Mouse (Mus musculus): Measurements from ENCODE around the gene Plcb4.

Plcb4 gene

DNA sequence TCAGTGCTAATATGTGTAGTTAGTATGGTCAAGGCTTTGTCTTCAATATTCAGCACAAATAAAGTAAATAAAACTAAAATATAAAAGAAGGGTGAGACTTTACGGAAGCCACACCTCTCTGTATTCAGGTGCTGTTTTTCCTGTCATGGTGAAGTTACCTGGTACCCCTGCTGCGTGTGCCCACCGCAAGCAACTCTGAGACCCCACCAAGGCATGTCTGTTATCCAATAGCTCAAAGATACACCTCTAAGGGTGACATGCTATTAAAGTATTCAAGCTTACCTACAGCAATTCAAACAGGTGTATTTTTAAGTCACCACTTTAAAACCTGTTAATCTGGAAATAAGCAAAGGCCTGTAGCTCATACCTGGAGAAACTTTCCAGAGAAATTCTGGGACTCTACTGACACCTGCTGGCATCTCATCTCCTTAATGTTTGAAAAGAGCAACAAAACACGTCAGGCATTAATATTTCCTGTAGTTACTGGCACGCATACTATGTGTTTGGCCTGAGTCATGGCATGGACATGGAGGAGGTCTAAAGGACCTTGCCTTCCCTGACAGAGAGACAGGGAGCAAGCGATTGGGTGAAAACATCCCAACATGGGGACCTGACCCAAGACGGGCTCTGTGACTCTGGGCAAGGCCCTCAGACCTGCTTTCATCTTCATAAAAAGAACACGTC, 268.0 kb downstream of the Plcb4 start:
- peak; percentile 37; the same call in 1 of the 2 replicates for ATAC-seq (ENCODE audit: insufficient number of reproducible peaks, low FRiP score, low TSS enrichment)

DNA sequence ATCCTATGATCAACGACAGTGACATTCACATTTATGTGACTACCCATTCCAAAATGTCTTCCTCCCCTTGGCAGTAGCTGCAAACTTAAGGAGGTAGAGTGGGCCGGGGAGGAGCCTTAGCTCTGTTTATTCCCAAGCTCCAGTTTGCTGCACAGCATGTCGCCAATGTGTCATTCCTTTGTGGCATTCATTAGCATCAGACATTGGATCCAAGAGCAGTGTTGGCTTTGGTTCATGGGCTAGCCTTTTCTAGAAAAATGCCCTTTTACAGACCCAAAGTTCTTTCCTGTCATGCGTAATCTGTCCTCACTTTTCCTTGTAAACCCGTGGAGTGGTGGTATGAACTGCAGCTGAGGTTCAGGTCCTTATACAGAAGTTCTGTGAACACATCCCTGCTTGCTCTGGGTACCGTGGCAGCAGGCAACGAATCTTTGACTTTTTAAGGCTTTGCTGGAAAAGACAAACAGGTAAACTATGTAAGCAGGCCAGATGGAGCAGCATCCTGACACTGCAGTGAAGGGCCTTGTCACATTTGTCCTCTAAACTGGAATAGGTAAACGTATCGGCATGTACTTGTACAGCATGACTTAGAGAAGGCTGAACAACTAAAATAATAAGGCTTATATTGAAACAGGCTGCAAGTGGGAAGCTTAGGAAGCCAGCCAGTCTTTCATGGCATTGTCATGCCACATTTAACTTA, 270.4 kb downstream of the Plcb4 start:
- ATAC-seq (ENCODE audit: insufficient number of reproducible peaks, low FRiP score, low TSS enrichment), result peak; percentile 54; the same call in 1 of the 2 replicates

DNA sequence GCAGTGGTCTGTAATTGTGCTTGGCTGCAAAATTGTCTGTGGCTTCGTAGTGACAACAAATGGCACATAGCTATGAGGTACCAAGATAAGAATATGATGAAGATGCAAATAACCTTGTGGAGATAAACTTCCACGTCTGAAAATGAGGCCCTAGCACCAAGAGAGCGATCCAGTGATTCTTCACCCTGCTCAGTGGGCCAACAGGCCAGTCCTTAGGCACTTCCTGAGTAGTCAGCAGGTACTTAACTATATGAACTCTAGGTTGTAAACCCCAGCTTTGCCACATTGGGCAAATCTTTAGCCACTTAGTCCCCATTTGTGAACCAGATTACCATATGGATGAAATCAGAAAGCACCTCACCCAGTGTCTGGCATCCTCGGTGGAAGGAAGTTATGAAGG, 271.9 kb downstream of the Plcb4 start:
- ATAC-seq (ENCODE audit: insufficient number of reproducible peaks, low FRiP score, low TSS enrichment), result no peak

DNA sequence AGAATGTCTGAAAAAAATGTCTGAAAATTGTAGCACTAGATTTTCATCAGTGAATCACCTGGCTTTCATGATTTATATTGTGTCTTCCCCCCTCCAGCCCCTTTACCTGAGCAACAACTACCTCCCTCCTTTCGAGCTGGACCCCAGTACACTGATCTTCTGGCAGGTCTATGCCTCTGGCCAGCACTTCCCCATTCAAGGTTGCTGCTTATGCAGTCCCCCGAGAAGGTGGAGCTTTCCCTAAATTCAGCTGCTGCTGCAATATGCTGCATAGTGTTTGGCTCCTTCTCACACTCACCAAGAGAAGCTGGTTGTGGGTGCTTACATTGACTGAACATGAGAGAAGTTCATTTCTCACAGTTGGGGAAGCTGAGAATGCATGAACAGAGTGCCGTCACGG, 273.8 kb downstream of the Plcb4 start:
- ATAC-seq (ENCODE audit: insufficient number of reproducible peaks, low FRiP score, low TSS enrichment), result no peak

DNA sequence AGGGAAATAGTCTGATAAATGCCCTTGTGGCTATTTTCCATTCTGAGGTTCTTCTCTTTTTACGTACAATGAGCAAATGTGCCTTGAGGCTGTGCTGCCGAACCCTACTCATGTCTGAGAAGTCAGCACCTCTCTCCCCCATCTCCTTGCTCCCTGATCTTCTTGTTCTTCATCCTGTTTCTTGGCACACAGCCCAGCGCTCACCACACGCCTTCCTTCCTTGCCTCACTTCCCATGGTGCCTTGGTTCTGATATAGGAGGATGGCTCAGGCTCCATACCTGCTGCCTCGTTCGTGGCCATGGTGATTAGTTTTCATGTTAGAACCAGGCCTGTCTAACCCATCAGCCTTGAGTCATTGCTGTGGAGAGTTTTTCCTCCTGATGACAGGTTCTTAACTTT, 277.6 kb downstream of the Plcb4 start:
- no peak for ATAC-seq (ENCODE audit: insufficient number of reproducible peaks, low FRiP score, low TSS enrichment)

DNA sequence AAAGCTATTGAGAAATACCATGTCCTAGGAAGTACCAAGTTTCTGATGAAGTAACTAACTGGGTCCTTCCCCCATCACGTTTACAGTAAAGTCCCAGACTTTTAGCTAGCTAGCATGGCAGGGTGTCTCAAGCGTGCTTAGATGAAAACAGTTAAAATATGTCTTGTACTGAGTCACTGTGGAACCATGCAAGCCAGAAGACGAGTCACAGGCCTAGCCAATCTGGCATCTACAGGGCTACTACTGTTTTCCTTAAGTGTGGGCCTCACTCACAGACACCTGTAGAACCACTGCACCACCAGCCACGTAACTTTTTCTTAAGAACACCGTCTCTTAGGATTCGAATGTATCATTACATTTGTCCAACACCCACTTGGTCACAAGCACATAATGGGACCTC, 278.8 kb downstream of the Plcb4 start:
- no peak for ATAC-seq (ENCODE audit: insufficient number of reproducible peaks, low FRiP score, low TSS enrichment)

DNA sequence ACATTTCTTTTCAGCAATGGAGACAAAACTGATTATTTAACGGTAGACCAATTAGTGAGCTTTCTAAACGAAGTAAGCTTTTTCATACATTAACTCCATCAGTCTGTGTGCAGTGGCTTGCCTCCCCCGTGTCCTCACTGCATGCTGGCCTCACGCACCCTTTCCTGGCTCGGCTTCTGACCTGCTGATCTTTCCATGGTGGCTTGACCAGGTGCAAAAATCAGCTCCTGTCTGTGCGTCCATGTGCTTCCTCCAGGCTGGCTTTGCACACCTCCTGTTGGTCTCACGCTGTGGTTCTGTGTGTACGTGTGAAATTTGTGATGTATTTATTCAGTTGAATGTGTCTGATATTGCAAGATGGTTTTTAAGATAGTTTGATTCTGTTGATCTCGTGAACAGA, 281.1 kb downstream of the Plcb4 start:
- ATAC-seq (ENCODE audit: insufficient number of reproducible peaks, low FRiP score, low TSS enrichment), result peak; percentile 67; the same call in 1 of the 2 replicates

DNA sequence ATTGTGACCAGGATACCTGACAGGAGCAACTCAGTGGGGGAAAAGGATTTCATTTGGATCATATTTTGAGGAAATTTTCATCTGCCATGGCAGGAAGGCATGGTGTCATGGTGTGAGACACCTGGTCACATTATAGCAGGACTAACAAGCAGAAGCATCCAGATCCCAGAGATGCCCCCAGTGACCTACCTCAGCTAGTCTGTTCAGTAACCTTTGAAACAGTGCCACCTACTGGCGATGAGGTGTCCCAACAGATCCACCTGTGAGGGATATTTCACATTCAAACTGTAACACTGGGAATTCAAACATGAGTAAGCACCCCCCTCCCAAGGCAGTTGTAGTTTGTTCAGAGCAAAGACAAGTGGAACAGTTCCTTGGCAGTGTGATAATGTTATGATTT, 289.0 kb downstream of the Plcb4 start:
- peak; percentile 64 for ATAC-seq (ENCODE audit: insufficient number of reproducible peaks, low FRiP score, low TSS enrichment)

DNA sequence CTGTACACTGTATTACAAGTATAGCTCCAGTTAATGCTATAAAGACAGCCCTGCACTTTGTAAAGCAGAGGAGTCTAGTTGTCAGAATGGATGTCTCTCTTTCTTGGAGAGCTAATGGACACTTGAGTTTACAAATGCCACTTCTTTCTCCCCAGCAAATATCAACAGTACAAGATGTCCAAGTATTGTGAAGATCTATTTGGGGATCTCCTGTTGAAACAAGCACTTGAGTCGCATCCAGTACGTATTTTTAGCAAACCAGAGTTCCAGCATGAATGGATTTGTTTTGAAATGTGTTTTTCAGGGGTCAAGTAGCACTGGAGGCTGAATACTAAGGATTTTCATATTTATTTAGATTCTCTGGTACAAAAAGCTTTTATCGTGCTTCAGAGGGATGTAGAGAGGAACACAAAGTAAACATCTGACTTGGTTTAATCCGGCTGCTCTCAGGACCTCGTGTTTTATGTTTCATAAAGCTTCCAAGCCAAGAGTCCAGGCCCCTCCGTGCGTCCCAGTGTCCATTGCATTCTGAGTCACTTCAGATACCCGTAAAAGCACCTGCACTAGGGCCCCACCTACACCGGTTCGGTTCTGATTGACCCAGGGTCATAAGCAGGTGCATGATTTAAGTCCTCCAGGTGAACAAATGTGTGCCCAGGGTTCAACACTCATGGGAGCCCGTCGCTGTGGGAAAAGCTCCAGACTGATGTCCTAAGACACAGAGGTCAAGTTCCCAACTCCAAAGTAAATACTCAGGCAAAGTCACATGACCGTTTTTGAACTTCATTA, 296.1 kb downstream of the Plcb4 start:
- ATAC-seq (ENCODE audit: insufficient number of reproducible peaks, low FRiP score, low TSS enrichment), result no peak

DNA sequence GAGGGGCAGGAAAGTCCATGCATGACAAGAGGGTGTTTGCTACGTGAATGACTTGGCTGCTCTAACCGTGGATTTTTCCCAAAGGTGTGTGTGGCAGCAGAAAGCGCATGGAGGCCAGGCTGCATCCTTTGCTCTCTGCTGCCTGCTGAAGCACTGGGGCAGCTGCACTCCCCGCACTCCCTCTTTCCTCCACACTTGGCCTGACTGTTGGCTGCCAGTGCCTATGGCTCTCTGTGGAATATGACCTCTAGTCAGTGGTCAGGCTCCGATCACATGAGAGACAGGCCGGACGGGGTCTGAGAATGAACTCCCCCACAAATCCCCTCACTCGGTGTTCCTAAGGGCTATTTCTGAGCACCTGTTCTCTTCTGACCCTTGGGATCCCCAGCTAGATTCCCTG, 297.0 kb downstream of the Plcb4 start:
- ATAC-seq (ENCODE audit: insufficient number of reproducible peaks, low FRiP score, low TSS enrichment), result 0 out of 2 replicates have a peak, but pooled peaks have one; percentile 33

DNA sequence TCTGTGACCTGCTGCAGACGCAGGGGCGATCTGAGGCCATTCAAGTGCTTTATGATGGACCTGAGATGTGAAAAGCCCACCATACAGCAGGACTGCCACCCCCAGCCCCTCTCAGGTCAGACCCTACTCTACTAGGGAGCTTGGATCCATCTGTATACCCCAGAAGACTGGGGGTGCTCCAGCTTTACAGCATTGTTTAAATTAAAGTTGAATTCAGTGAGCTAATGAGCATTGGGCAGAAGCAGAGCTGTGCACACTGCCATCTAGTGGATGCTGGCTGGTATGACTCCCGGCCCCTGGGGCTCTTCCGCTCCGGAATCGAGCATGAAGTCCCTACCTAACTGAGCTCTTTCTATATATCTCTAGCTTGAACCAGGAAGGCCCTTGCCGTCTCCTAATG, 298.9 kb downstream of the Plcb4 start:
- peak; percentile 54 for ATAC-seq (ENCODE audit: insufficient number of reproducible peaks, low FRiP score, low TSS enrichment)

DNA sequence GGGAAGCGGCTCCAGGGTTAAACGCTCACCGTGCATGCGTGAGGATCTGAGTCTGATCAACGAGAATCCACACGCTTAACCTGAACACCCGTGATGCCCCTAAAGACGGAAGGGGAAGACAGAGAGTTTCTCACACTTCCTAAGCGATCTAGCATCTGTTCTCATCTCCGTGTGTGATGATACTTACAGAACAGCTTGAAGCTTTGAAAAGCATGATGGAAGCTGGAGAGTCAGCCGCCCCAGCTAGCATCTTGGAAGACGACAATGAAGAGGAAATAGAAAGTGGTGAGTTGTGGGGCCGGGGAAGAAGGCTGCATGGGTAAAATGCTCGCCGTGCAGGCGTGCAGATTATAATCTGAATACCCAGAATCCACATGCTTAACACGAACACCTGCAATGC, 299.6 kb downstream of the Plcb4 start:
- no peak for ATAC-seq (ENCODE audit: insufficient number of reproducible peaks, low FRiP score, low TSS enrichment)

DNA sequence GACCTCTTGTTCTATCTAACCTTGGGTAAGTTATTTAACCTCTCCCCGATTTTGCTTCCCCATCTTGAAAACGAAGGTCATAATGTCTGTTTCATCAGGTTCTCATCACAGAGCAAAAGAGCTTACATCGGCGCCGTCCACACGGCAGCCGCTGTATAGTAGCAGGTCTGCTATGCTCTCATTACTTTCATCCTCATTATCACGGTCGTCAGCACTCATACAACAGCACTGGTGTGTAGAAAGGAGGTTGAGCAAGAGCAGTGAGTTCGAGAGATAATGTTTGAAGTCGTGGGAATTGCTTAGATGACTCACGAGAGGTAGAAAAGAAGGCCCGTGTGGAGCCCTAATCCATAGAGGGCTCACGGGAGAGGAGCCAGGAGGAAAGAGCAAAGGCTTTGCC, 304.3 kb downstream of the Plcb4 start:
- no peak for ATAC-seq (ENCODE audit: insufficient number of reproducible peaks, low FRiP score, low TSS enrichment)

DNA sequence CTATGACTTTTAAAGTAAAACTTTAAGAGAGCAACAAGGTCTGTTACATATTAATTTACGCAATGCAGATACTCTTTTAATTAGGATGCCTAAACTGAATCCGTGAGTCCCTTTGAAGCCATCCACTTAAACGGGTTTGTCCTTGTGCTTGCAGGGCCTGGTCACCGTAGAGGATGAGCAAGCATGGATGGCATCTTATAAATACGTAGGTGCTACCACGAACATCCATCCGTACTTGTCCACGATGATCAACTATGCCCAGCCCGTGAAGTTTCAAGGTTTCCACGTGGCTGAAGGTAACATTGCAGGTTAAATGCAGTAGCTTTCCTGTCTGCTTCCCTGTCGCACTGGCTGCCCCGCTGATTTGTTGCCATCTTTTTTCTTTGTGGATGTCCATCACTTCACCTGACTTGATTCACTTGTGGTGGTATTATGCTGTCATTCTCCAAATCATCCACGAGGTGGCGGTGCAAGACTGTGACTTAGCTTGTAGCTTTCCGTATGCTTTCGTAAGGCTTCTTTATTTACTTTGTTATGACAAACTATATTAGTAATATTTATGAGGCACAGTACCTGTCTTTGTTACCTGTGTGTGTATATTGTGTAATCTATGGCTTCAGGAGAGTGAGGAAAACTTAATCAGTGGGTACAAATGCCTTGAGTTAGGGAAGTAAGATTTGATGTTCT, 308.2 kb downstream of the Plcb4 start:
- no peak; the same call in 1 of the 2 replicates for ATAC-seq (ENCODE audit: insufficient number of reproducible peaks, low FRiP score, low TSS enrichment)

DNA sequence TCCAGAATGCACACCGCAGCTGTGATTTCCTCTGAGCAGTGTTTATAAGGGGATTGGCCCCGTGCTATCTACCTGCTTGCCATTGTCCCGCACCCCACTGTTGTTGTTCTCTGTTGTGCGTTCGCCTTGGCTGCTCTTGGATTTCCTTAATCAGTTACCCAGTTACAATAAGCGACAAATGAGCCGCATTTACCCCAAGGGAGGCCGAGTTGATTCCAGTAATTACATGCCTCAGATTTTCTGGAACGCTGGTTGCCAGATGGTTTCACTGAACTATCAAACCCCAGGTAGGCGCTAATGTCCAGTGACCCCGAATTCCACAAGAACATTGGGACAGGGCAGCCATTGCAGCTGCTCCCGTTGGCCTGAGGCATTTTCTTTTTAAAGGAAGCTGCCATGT, 309.3 kb downstream of the Plcb4 start:
- ATAC-seq (ENCODE audit: insufficient number of reproducible peaks, low FRiP score, low TSS enrichment), result peak; percentile 78

DNA sequence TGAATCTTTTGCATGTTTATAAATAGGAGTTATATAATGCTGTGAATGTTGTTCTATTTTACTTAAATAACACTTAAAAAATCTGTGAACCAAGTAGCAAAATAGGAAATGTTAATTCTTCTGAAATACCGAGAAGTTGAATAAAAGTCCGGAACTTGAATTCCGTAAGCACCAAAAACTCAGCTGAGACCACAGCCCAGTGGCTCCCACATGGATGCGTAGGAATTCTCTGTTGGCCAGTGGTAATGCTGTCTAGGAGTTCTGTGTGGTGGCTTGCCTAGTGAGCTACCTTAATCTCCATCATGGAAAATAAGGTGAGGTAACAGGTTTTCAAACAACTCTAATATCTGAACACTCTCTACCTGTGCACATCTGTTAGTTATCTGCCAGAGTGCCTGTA, 312.1 kb downstream of the Plcb4 start:
- ATAC-seq (ENCODE audit: insufficient number of reproducible peaks, low FRiP score, low TSS enrichment), result no peak

DNA sequence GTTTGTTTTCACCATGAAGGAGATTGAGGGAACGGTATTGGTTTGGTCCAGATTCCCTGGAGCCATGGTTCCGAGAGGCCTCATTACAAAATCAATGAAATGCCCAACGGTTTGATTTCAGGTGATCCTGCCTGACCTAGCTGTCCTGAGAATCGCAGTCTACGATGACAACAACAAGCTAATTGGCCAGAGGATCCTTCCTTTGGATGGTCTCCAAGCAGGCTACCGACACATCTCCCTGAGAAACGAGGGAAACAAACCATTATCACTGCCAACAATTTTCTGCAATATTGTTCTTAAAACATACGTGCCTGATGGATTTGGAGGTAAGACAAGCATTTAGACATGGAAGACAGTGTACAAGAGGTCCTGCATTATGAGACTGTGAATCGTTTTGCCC, 317.2 kb downstream of the Plcb4 start:
- ATAC-seq (ENCODE audit: insufficient number of reproducible peaks, low FRiP score, low TSS enrichment), result no peak

DNA sequence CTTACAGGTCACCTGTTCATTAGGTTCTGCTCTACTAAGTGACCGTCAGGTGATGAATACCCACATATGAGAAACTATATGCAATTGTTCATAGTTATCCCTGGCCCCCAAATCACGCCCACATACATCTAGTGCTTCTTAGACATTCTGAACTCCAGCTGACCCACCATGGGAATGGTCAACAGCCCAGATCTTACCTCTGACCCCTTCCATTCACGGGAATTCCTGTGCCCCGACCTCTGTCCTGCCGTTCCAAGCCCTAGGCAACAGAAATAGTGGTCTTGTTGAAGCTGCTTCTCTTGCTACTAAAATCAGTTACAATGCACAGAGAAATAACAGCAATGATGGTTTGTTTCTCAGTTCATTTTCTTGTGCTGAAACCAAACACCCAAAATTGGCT, 320.0 kb downstream of the Plcb4 start:
- no peak for ATAC-seq (ENCODE audit: insufficient number of reproducible peaks, low FRiP score, low TSS enrichment)

DNA sequence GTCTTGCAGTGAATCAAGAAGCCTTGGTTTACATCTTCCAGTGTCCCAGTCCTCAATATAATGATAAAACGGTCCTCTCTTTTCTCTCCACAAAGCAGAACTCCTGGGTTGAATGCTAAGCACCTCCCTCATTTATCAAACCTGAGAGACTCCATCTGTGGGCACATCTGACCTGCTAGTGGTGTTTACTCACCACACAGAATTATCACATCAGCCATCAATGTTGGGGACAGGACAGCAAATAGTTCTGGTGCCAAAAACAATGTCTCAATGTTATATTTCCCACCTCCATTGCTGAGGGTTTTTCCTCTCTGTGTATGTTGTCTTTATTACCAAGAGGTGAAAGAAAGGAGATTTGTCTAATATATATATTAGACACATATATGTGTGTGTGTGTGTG, 321.6 kb downstream of the Plcb4 start:
- ATAC-seq (ENCODE audit: insufficient number of reproducible peaks, low FRiP score, low TSS enrichment), result no peak

DNA sequence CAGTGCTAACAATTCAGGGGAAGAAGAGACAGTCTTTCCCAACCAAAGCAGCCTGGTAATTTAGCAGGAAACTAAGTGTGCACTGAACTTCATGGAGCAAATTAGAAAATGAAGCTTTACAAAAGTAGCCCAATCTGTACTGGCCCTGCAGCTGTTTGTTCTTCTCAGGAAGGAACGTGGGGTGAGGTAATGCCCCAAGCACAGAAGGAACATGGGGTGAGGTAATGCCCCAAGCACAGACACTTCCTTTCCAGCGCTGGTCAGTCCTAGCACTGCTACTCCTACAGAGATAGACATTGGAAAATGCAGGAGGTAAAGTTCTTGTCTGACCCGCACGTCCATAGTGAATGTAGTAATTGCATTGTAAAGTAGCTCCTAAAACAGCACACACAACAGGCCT, 325.2 kb downstream of the Plcb4 start:
- no peak for ATAC-seq (ENCODE audit: insufficient number of reproducible peaks, low FRiP score, low TSS enrichment)
